Mouse (Mus musculus): ENCODE results near the gene Dnajb1. TPM values are rescaled to one million over a fixed set of nuclear protein-coding genes. Genes with fewer than 3 reads are reported as not detected.

The Dnajb1 gene
- total RNA-seq, 2 experiments from 2014 or later, result 12.9 to 15.6 TPM

- peak; percentile 73 for ATAC-seq (replicated peaks; ENCODE audit: low FRiP score, poor library complexity, severe bottlenecking)
These were observed 421 bp downstream of the Dnajb1 start for GRCm38 (mm10) chr8:83608398-83608829.

- no peak for ATAC-seq (replicated peaks; ENCODE audit: low FRiP score, poor library complexity, severe bottlenecking)
These were observed 1.1 kb downstream of the Dnajb1 start for GRCm38 (mm10) chr8:83609086-83609485.

- no peak for ATAC-seq (replicated peaks; ENCODE audit: low FRiP score, poor library complexity, severe bottlenecking)
These were observed 1.7 kb downstream of the Dnajb1 start for GRCm38 (mm10) chr8:83609547-83610180.

GRCm38 (mm10) chr8:83611921-83612320 is 3.9 kb downstream of the Dnajb1 start:
- no peak for ATAC-seq (replicated peaks; ENCODE audit: low FRiP score, poor library complexity, severe bottlenecking)

- ATAC-seq (replicated peaks; ENCODE audit: low FRiP score, poor library complexity, severe bottlenecking), result no peak
These were observed 5.7 kb downstream of the Dnajb1 start for GRCm38 (mm10) chr8:83613695-83614094.

- no peak for ATAC-seq (replicated peaks; ENCODE audit: low FRiP score, poor library complexity, severe bottlenecking)
These were observed 8.6 kb downstream of the Dnajb1 start for GRCm38 (mm10) chr8:83616625-83617024.

- no peak for ATAC-seq (replicated peaks; ENCODE audit: low FRiP score, poor library complexity, severe bottlenecking)
These were observed 9.1 kb downstream of the Dnajb1 start for GRCm38 (mm10) chr8:83617111-83617510.

- no peak for ATAC-seq (replicated peaks; ENCODE audit: low FRiP score, poor library complexity, severe bottlenecking)
These were observed 10.6 kb downstream of the Dnajb1 start for GRCm38 (mm10) chr8:83618566-83618965.

GRCm38 (mm10) chr8:83619568-83620285 is 11.7 kb downstream of the Dnajb1 start:
- no peak for ATAC-seq (replicated peaks; ENCODE audit: low FRiP score, poor library complexity, severe bottlenecking)

- ATAC-seq (replicated peaks; ENCODE audit: low FRiP score, poor library complexity, severe bottlenecking), result no peak
These were observed 13.8 kb downstream of the Dnajb1 start for GRCm38 (mm10) chr8:83621691-83622388.

GRCm38 (mm10) chr8:83622389-83622989 is 14.5 kb downstream of the Dnajb1 start:
- ATAC-seq (replicated peaks; ENCODE audit: low FRiP score, poor library complexity, severe bottlenecking), result peak; percentile 88

- no peak for ATAC-seq (replicated peaks; ENCODE audit: low FRiP score, poor library complexity, severe bottlenecking)
These were observed 15.6 kb downstream of the Dnajb1 start for GRCm38 (mm10) chr8:83623549-83623948.

GRCm38 (mm10) chr8:83624739-83625138 is 16.7 kb downstream of the Dnajb1 start:
- peak; percentile 46; the same call in 1 of the 2 replicates for ATAC-seq (replicated peaks; ENCODE audit: low FRiP score, poor library complexity, severe bottlenecking)

GRCm38 (mm10) chr8:83625676-83626299 is 17.8 kb downstream of the Dnajb1 start:
- peak; percentile 56 for ATAC-seq (replicated peaks; ENCODE audit: low FRiP score, poor library complexity, severe bottlenecking)

- peak; percentile 90 for ATAC-seq (replicated peaks; ENCODE audit: low FRiP score, poor library complexity, severe bottlenecking)
These were observed 24.2 kb downstream of the Dnajb1 start for GRCm38 (mm10) chr8:83632083-83632707.

- no peak for ATAC-seq (replicated peaks; ENCODE audit: low FRiP score, poor library complexity, severe bottlenecking)
These were observed 30.9 kb downstream of the Dnajb1 start for GRCm38 (mm10) chr8:83638856-83639255.

- ATAC-seq (replicated peaks; ENCODE audit: low FRiP score, poor library complexity, severe bottlenecking), result peak; percentile 72; the same call in 1 of the 2 replicates
These were observed 31.7 kb downstream of the Dnajb1 start for GRCm38 (mm10) chr8:83639649-83640048.

- no peak for ATAC-seq (replicated peaks; ENCODE audit: low FRiP score, poor library complexity, severe bottlenecking)
These were observed 39.5 kb downstream of the Dnajb1 start for GRCm38 (mm10) chr8:83647511-83647910.

- no peak for ATAC-seq (replicated peaks; ENCODE audit: low FRiP score, poor library complexity, severe bottlenecking)
These were observed 40.0 kb downstream of the Dnajb1 start for GRCm38 (mm10) chr8:83648031-83648430.

Data from erythroblast, adult 5-6 weeks (primary cell).